Mouse (Mus musculus): Measurements from ENCODE around the gene Ppm1n.

Ppm1n gene

GRCm38 (mm10) chr7:19279581-19280114 lies at the start of gene Ppm1n:
TSS of gene Ppm1n (minus strand) at chr7:19280064.
- Histone ChIP-seq H3K36me3 (ENCODE audit: insufficient read depth, low read length) (no peaks in the 10 kb centered on the region), H3K27me3 (ENCODE audit: insufficient read depth, low read length) (peaks cover 29% of the 10 kb centered on the region), H3K9me3 (ENCODE audit: low read length) (no peaks in the 10 kb centered on the region), H3K4me1 (replicated peaks; ENCODE audit: low read depth, low read length) (peaks cover 44% of the 10 kb centered on the region), H3K4me3 (replicated peaks; ENCODE audit: low read length) (peak within 1 kb of the TSS; percentile 87)
- no peak for TF ChIP-seq POU5F1 (IDR thresholded peaks at IDR 0.05; ENCODE audit: borderline replicate concordance, low read length)
- no peak for TF ChIP-seq NANOG (IDR thresholded peaks at IDR 0.05; ENCODE audit: borderline replicate concordance, low read length)
- TF ChIP-seq CTCF (conservative IDR thresholded peaks at IDR 0.05; ENCODE audit: low read length) = no peak

- peaks cover 36% of the 10 kb centered on the region for H3K4me1 ChIP-seq (replicated peaks; ENCODE audit: low read depth, low read length)
- no peak overlapping the region for H3K4me3 ChIP-seq (replicated peaks; ENCODE audit: low read length)
- TF ChIP-seq NANOG (IDR thresholded peaks at IDR 0.05; ENCODE audit: borderline replicate concordance, low read length) = no peak
- TF ChIP-seq CTCF (conservative IDR thresholded peaks at IDR 0.05; ENCODE audit: low read length) = peak; percentile 69
- TF ChIP-seq POU5F1 (IDR thresholded peaks at IDR 0.05; ENCODE audit: borderline replicate concordance, low read length) = peak; percentile 93
- peaks cover 32% of the 10 kb centered on the region for H3K27me3 ChIP-seq (ENCODE audit: insufficient read depth, low read length)
- no peaks in the 10 kb centered on the region for H3K36me3 ChIP-seq (ENCODE audit: insufficient read depth, low read length)
- H3K9me3 ChIP-seq (ENCODE audit: low read length) = no peaks in the 10 kb centered on the region
Observed at GRCm38 (mm10) chr7:19328425-19328824, 48.6 kb upstream of the Ppm1n start.

DNA sequence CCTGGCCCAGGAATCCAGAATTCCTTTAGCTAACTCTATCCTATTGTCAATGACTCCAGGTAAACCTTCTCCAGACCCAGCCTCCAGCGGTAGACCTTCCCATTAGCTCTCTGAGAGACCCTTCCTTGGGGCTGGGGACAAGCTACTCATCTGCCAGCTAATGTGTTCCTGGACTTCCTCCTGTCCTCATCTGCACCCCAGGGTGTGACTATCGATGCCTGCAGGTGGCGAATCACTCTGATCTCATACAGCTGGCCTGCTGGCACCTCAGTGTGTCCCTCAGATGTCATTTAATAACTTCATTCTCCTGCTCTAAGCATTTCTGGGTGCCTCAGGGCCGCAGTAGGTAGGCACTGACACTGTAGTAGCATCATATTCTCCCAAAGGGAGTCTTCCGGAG lies 47.9 kb upstream of the Ppm1n start:
- Histone ChIP-seq H3K4me1 (replicated peaks; ENCODE audit: low read depth, low read length) (peaks cover 34% of the 10 kb centered on the region), H3K36me3 (ENCODE audit: insufficient read depth, low read length) (no peaks in the 10 kb centered on the region), H3K4me3 (replicated peaks; ENCODE audit: low read length) (peak overlapping the region; percentile 61; the same call in 1 of the 2 replicates), H3K27me3 (ENCODE audit: insufficient read depth, low read length) (peaks cover 28% of the 10 kb centered on the region), H3K9me3 (ENCODE audit: low read length) (no peaks in the 10 kb centered on the region)
- TF ChIP-seq NANOG (IDR thresholded peaks at IDR 0.05; ENCODE audit: borderline replicate concordance, low read length) = no peak
- TF ChIP-seq CTCF (conservative IDR thresholded peaks at IDR 0.05; ENCODE audit: low read length) = no peak
- no peak for TF ChIP-seq POU5F1 (IDR thresholded peaks at IDR 0.05; ENCODE audit: borderline replicate concordance, low read length)

DNA sequence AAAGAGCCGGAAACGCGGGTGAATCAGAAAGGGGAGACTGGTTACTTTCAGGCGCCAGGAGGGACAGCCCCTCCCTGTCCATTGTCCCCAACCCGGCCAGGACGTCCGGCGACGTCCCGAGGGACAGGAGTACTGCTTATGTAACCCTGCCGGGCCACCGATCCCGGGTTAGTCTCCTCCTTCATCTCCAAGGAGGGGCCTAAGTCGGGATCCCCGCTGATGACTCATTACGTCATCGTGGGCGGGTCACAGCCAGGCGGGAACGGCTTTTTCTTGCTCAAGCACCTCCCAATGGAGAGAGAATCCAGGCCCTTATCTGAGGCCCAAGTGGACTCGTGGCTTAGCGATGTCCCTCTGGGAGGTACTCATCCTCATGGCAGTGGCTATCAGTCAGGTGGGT lies 47.3 kb upstream of the Ppm1n start:
- H3K4me3 ChIP-seq (replicated peaks; ENCODE audit: low read length) = peak overlapping the region; percentile 61
- no peaks in the 10 kb centered on the region for H3K36me3 ChIP-seq (ENCODE audit: insufficient read depth, low read length)
- H3K27me3 ChIP-seq (ENCODE audit: insufficient read depth, low read length) = peaks cover 27% of the 10 kb centered on the region
- TF ChIP-seq NANOG (IDR thresholded peaks at IDR 0.05; ENCODE audit: borderline replicate concordance, low read length) = no peak
- TF ChIP-seq POU5F1 (IDR thresholded peaks at IDR 0.05; ENCODE audit: borderline replicate concordance, low read length) = no peak
- no peak for TF ChIP-seq CTCF (conservative IDR thresholded peaks at IDR 0.05; ENCODE audit: low read length)
- H3K9me3 ChIP-seq (ENCODE audit: low read length) = no peaks in the 10 kb centered on the region
- H3K4me1 ChIP-seq (replicated peaks; ENCODE audit: low read depth, low read length) = peaks cover 30% of the 10 kb centered on the region

DNA sequence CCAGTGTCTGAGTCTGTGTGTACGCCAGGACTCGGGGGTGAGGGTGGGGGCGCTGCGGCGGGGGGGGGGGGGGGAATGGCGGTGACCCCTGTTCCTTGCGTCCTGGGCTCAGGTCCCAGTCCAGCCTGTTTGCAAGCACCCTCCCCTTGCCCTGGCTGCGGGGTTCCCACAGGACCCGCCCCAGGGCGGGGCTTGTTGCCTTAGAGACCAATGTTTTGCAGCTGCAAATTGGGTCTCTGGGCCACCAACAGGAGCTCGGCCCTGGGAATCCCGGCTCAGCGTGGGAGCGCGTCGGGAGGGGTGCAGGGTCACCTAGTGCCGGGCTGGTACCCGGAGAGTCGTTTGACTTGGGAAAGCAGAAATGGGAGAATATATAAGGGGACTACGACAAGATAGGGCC lies 46.5 kb upstream of the Ppm1n start:
- no peaks in the 10 kb centered on the region for H3K9me3 ChIP-seq (ENCODE audit: low read length)
- peaks cover 27% of the 10 kb centered on the region for H3K27me3 ChIP-seq (ENCODE audit: insufficient read depth, low read length)
- peaks cover 32% of the 10 kb centered on the region for H3K4me1 ChIP-seq (replicated peaks; ENCODE audit: low read depth, low read length)
- H3K36me3 ChIP-seq (ENCODE audit: insufficient read depth, low read length) = no peaks in the 10 kb centered on the region
- H3K4me3 ChIP-seq (replicated peaks; ENCODE audit: low read length) = peak overlapping the region; percentile 61
- TF ChIP-seq POU5F1 (IDR thresholded peaks at IDR 0.05; ENCODE audit: borderline replicate concordance, low read length) = no peak
- TF ChIP-seq NANOG (IDR thresholded peaks at IDR 0.05; ENCODE audit: borderline replicate concordance, low read length) = no peak
- TF ChIP-seq CTCF (conservative IDR thresholded peaks at IDR 0.05; ENCODE audit: low read length) = no peak

GRCm38 (mm10) chr7:19325262-19326199 lies 45.7 kb upstream of the Ppm1n start:
- H3K27me3 ChIP-seq (ENCODE audit: insufficient read depth, low read length) = peaks cover 32% of the 10 kb centered on the region
- no peaks in the 10 kb centered on the region for H3K36me3 ChIP-seq (ENCODE audit: insufficient read depth, low read length)
- no peak overlapping the region for H3K4me3 ChIP-seq (replicated peaks; ENCODE audit: low read length)
- no peaks in the 10 kb centered on the region for H3K9me3 ChIP-seq (ENCODE audit: low read length)
- no peak for TF ChIP-seq POU5F1 (IDR thresholded peaks at IDR 0.05; ENCODE audit: borderline replicate concordance, low read length)
- peaks cover 32% of the 10 kb centered on the region for H3K4me1 ChIP-seq (replicated peaks; ENCODE audit: low read depth, low read length)

DNA sequence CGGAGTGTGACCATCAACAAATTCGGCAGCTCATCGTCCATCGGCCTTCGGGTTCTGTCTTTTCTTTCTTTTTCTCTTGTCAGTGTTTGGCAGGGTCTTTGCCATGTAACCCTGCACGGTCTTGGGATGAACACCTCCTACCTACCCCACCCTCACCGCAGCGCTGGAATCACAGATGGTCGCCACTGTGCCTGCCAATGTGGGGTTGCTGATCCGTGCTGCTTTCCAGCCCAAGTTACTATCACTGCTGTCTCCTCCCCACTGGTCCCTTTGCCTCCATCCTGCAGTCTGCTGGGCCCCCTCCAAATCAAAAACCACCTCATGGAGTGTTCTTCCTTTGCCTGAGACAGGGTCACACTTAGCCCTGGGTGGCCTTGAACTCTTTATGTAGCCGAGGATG lies 44.4 kb upstream of the Ppm1n start:
- H3K4me3 ChIP-seq (replicated peaks; ENCODE audit: low read length) = no peak overlapping the region
- TF ChIP-seq POU5F1 (IDR thresholded peaks at IDR 0.05; ENCODE audit: borderline replicate concordance, low read length) = no peak
- no peak for TF ChIP-seq CTCF (conservative IDR thresholded peaks at IDR 0.05; ENCODE audit: low read length)
- no peak for TF ChIP-seq NANOG (IDR thresholded peaks at IDR 0.05; ENCODE audit: borderline replicate concordance, low read length)
- peaks cover 32% of the 10 kb centered on the region for H3K27me3 ChIP-seq (ENCODE audit: insufficient read depth, low read length)
- H3K36me3 ChIP-seq (ENCODE audit: insufficient read depth, low read length) = no peaks in the 10 kb centered on the region
- H3K4me1 ChIP-seq (replicated peaks; ENCODE audit: low read depth, low read length) = peaks cover 40% of the 10 kb centered on the region
- no peaks in the 10 kb centered on the region for H3K9me3 ChIP-seq (ENCODE audit: low read length)

DNA sequence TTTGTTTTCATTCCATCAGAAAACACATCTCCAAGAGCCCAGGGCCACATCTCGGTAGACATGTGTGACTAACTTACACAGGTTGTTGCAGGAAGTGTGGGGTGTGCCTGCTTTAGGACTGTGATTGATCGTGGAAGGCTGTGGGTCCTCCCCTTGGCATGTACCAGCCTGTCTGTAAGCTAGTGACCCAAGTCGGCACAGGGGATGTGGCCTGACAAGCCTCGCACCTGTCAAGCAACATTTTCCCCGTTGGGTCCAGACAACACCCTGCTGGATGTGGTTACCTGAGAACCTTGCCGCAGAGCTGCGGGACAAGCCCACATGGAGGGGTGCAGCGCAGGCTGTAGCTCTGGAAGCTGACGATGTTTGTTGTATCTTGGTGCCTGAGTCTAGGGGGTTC lies 42.6 kb upstream of the Ppm1n start:
- Histone ChIP-seq H3K27me3 (ENCODE audit: insufficient read depth, low read length) (peaks cover 38% of the 10 kb centered on the region), H3K4me1 (replicated peaks; ENCODE audit: low read depth, low read length) (peaks cover 35% of the 10 kb centered on the region), H3K9me3 (ENCODE audit: low read length) (no peaks in the 10 kb centered on the region), H3K4me3 (replicated peaks; ENCODE audit: low read length) (no peak overlapping the region), H3K36me3 (ENCODE audit: insufficient read depth, low read length) (no peaks in the 10 kb centered on the region)
- TF ChIP-seq NANOG (IDR thresholded peaks at IDR 0.05; ENCODE audit: borderline replicate concordance, low read length) (no peak), CTCF (conservative IDR thresholded peaks at IDR 0.05; ENCODE audit: low read length) (no peak), POU5F1 (IDR thresholded peaks at IDR 0.05; ENCODE audit: borderline replicate concordance, low read length) (no peak)

Measured in E14TG2a.4 (cell line).